In the genomic region with DNA sequence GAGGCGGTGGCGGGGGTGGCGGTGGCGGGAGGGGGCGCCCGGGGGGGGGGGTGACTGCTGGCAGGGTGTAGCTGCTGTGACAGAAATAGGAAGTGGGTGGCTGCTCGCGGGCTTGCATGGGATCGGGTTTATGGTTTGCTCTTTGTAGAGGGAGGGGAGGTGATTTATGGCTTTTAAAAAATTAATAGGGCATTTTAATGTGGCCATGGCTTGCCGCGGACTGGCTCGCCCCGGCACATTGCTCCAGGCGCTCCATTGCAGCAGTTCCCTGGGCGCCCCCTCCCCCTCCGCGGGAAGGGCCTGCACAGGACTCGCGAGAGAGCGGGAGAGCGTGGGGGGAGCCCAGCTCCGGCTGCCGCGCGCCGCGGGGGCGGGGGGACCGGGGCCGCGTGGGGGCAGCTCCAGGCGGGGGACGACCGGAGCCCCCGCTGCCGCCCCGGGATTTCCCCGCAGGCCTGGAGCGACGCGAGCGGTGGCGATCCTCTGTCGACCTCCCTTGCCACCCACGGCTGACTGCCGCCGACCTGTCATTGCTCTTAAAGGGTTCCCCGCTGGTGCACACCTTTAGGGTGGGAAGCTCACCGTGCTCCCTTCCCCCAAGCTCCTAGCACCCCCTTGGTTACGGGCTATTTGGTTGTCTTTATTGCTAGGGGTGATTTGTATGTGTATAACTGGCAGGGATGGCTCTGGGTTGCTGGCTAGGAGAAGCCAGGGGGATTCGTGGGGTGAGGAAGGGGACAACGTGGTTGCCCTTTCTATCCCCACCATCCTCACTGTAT, we compare ENCODE assay signal across 1 mouse cellular context.
A peak's percentile ranks its signal among the peaks of the same experiment; 100 is the strongest.
TF ChIP-seq lines count a peak whose summit lies in the region.

No protein-coding gene starts in this region.

TF ChIP-seq in CH12.LX, 34 proteins besides CTCF, POLR2A, EP300 and RAD21 (continued from another document):
- TF ChIP-seq NRF1 (IDR thresholded peaks at IDR 0.05; ENCODE audit: low read depth, low read length) (peak; percentile 14; the same call in 1 of the 2 replicates), NELFE (IDR thresholded peaks at IDR 0.05; ENCODE audit: low read depth, low read length) (peak; percentile 79), ETS1 (conservative IDR thresholded peaks at IDR 0.05; ENCODE audit: low read depth, low read length) (0 out of 2 replicates have a peak, but pooled peaks have one; percentile 27)
